Mouse (Mus musculus) erythroblast, embryonic 14.5 days (primary cell): ENCODE measurements at regions not wholly inside any gene's neighbourhood (a gene's known extent, or its start where the extent isn't known, plus 50 kb on each side); places are given as distances from the start of the nearest gene placed in this dataset.
"Not testable (repeated sequence)": the region's sequence is repeated elsewhere in the genome, so short reads cannot be mapped to it uniquely, and the experiment has no call there.

Experiments
- H3K27me3 ChIP-seq: 2 replicates; pipeline ENCODE4 v1.6.1; 2012; ENCODE audit warnings: inconsistent platforms; ENCODE audit not compliant: control insufficient read depth
- H3K36me3 ChIP-seq: 2 replicates; pipeline ENCODE4 v1.6.1; 2012; ENCODE audit warnings: mild to moderate bottlenecking, inconsistent platforms; ENCODE audit not compliant: control insufficient read depth
- H3K4me1 ChIP-seq: 2 replicates; pipeline ENCODE4 v1.6.1; 2012; ENCODE audit warnings: inconsistent platforms; ENCODE audit not compliant: control insufficient read depth
- H3K4me3 ChIP-seq: replicated peaks from 2 replicates; pipeline ENCODE3; 2012; ENCODE audit warnings: moderate library complexity, mild to moderate bottlenecking, inconsistent platforms
- H3K9me3 ChIP-seq: 2 replicates; pipeline ENCODE4 v1.6.1; 2012; ENCODE audit warnings: low read length, inconsistent platforms, mixed read lengths; ENCODE audit not compliant: control insufficient read depth
- GATA1 ChIP-seq: IDR thresholded peaks from 2 replicates; pipeline ENCODE4 v1.6.1; 2012; ENCODE audit warnings: low read length, inconsistent platforms, mixed read lengths
- TAL1 ChIP-seq: IDR thresholded peaks from 3 replicates; pipeline ENCODE4 v1.6.1; 2012; ENCODE audit warnings: low read length, inconsistent platforms, mixed read lengths

DNA sequence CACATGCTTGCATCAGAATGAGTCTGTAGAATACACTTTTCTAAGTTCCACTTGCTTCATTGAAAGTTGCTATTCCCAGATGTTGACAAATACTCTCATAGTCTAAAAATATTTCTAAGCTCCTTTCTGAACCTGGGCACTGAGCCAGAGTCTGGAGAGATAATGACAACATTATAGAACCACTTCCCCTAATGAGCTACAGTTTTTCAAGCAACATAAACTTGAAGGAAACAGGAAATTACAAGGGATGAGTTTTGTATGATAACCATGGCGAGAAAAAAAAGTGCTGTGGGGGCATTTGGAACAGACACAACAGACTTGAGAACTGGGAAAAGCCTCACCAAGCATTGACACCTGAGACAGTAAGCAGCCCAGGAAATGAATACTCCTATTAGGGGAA, 233.8 kb downstream of the Kctd12 start:
- H3K9me3 ChIP-seq: no peaks in the 10 kb centered on the region
- TF ChIP-seq TAL1 (no peak), GATA1 (no peak)
- H3K4me3 ChIP-seq: no peak overlapping the region
- H3K27me3 ChIP-seq: no peaks in the 10 kb centered on the region
- no peaks in the 10 kb centered on the region for H3K36me3 ChIP-seq
- H3K4me1 ChIP-seq: no peaks in the 10 kb centered on the region

GRCm38 (mm10) chr14:102742331-102742730, 240.1 kb downstream of the Kctd12 start:
- TF ChIP-seq GATA1 (no peak), TAL1 (no peak)
- Histone ChIP-seq H3K27me3 (no peaks in the 10 kb centered on the region), H3K9me3 (no peaks in the 10 kb centered on the region), H3K4me3 (no peak overlapping the region), H3K4me1 (no peaks in the 10 kb centered on the region), H3K36me3 (no peaks in the 10 kb centered on the region)

DNA sequence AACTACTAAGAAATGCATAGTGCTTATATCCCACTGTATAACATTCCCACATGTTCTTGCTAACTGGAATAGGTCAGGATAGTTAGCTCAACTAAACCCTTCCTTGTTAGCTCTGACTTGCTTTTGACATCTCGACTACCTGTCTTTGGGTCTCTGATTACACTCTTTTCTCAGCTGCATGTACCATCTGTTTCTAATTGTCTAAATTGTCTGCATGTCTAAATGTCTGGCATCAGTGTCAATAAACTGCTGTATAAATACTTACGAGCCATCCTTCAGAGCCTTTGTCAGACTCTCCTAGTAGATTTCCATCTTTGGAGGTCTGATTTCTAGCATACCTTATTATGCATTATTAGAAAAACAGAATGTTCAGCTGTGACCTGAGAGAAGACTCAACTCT, 245.8 kb downstream of the Kctd12 start:
- TF ChIP-seq TAL1: no peak
- no peak for TF ChIP-seq GATA1
- no peak overlapping the region for H3K4me3 ChIP-seq

DNA sequence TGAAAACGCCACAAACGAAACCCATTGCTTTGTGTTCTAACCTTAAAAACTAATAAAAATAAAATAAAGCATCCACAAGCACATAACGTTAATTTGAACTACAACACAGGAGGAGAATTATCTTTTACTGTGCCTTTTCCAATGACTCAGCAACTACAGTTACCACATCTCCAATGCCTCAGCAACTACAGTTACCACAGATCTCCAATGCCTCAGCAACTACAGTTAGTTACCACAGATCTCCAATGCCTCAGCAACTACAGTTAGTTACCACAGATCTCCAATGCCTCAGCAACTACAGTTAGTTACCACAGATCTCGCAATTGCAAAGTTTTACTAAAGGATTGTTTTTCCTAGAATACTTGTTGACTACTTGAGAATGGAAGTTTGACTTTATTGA, 248.7 kb downstream of the Kctd12 start:
- H3K27me3 ChIP-seq, H3K4me3 ChIP-seq, H3K36me3 ChIP-seq, H3K4me1 ChIP-seq, H3K9me3 ChIP-seq: not testable (repeated sequence)

More for the DNA sequence above, 245.8 kb downstream of the Kctd12 start:
- H3K4me1 ChIP-seq: no peaks in the 10 kb centered on the region
- H3K27me3 ChIP-seq: no peaks in the 10 kb centered on the region
- no peaks in the 10 kb centered on the region for H3K36me3 ChIP-seq
- no peaks in the 10 kb centered on the region for H3K9me3 ChIP-seq

- TF ChIP-seq GATA1 (no peak), TAL1 (no peak)
- Histone ChIP-seq H3K4me1 (no peaks in the 10 kb centered on the region), H3K9me3 (no peaks in the 10 kb centered on the region), H3K27me3 (no peaks in the 10 kb centered on the region), H3K4me3 (no peak overlapping the region), H3K36me3 (no peaks in the 10 kb centered on the region)
Observed at GRCm38 (mm10) chr14:102731746-102732145, 250.7 kb downstream of the Kctd12 start.

- no peaks in the 10 kb centered on the region for H3K9me3 ChIP-seq
- TF ChIP-seq TAL1 (no peak), GATA1 (no peak)
- H3K4me3 ChIP-seq: no peak overlapping the region
Observed at GRCm38 (mm10) chr14:102722633-102723032, 259.8 kb downstream of the Kctd12 start.

GRCm38 (mm10) chr14:102718558-102718957, 263.9 kb downstream of the Kctd12 start:
- TF ChIP-seq TAL1 (no peak), GATA1 (no peak)
- H3K4me1 ChIP-seq: no peaks in the 10 kb centered on the region
- H3K36me3 ChIP-seq: no peaks in the 10 kb centered on the region
- H3K9me3 ChIP-seq: no peaks in the 10 kb centered on the region
- no peaks in the 10 kb centered on the region for H3K27me3 ChIP-seq
- no peak overlapping the region for H3K4me3 ChIP-seq

More at GRCm38 (mm10) chr14:102722633-102723032, 259.8 kb downstream of the Kctd12 start:
- Histone ChIP-seq H3K4me1 (no peaks in the 10 kb centered on the region), H3K36me3 (no peaks in the 10 kb centered on the region), H3K27me3 (no peaks in the 10 kb centered on the region)

GRCm38 (mm10) chr14:102712600-102712999, 269.8 kb downstream of the Kctd12 start:
- Histone ChIP-seq H3K9me3 (no peaks in the 10 kb centered on the region), H3K36me3 (no peaks in the 10 kb centered on the region), H3K4me3 (no peak overlapping the region), H3K4me1 (no peaks in the 10 kb centered on the region), H3K27me3 (no peaks in the 10 kb centered on the region)
- TF ChIP-seq TAL1: no peak
- no peak for TF ChIP-seq GATA1

DNA sequence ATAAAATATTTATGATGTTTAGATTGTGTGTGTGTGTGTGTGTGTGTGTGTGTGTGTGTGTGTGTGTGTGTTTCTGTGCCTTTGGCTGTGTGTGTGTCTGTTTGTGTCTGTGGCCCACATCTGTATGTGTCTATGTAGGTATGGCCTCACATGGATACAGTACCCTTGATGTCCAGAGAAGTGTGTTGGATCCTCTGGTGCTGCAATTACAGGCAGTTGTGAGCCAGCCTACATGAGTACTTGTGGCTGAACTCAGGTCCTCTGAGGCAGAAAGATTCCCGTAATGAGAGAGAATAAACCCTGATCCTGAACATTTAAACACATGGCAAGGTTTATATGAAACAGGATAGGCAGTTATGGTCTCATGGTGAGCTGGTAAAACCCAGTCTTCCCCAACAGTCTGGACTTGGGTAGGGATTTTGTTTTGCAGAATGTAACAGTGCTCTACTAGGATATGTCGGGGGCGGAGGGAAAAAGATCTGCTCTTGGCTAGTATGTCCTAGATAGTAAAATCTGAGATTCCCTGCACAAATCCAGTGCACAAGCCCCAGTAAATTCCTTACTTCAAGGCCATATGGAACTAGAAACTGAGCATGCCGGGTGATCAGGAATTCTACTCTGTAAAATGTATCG, 275.6 kb downstream of the Kctd12 start:
- Histone ChIP-seq H3K27me3 (no peaks in the 10 kb centered on the region), H3K4me1 (no peaks in the 10 kb centered on the region), H3K36me3 (no peaks in the 10 kb centered on the region), H3K9me3 (no peaks in the 10 kb centered on the region), H3K4me3 (no peak overlapping the region)
- TF ChIP-seq TAL1: no peak
- no peak for TF ChIP-seq GATA1

DNA sequence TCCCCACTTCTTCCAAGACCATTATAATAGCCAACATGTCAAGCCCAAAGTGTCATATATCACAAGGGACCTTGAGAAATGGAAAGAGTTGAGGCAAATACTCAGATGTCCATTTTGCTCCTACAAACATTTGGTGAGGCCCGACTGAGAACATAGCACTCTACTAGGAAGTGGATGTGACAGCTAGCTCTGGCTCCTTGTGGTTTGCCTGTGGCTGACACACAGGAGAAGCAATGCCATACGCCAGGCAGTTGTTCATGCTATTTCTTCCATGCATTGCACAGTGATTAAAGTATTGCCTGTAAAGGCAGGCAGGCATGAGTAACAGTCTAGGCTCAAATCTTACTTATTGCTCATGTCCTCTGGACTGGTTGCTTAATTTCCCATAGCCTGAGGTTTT, 281.3 kb downstream of the Kctd12 start:
- no peaks in the 10 kb centered on the region for H3K4me1 ChIP-seq
- H3K27me3 ChIP-seq: no peaks in the 10 kb centered on the region
- TF ChIP-seq GATA1 (no peak), TAL1 (no peak)
- no peaks in the 10 kb centered on the region; the same call in 1 of the 2 replicates for H3K9me3 ChIP-seq
- H3K4me3 ChIP-seq: no peak overlapping the region
- H3K36me3 ChIP-seq: no peaks in the 10 kb centered on the region

DNA sequence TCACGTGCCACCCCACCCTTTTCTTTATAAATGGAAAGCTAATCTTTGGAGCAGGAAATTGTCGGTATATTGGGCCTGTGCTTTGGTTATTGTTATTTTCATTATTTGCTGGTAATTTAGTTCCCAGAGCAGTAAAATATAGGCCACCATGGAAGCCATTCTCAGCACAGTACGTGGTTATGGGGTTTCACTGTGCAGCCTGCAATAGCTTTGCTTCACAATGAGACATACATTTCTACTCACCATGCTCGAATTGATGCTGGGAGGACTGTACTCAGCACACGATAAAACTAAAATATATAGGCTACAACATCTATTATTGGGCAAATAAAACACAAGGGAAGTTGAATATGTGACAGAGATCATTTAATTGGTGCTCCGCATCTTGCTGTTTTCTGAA, 282.0 kb downstream of the Kctd12 start:
- Histone ChIP-seq H3K27me3 (no peaks in the 10 kb centered on the region), H3K36me3 (no peaks in the 10 kb centered on the region), H3K4me3 (no peak overlapping the region), H3K4me1 (no peaks in the 10 kb centered on the region), H3K9me3 (no peaks in the 10 kb centered on the region; the same call in 1 of the 2 replicates)
- TF ChIP-seq TAL1 (no peak), GATA1 (no peak)
